Mouse (Mus musculus): ENCODE data around the gene Rsf1.

The Rsf1 gene

GRCm38 (mm10) chr7:97579067-97579975 is at the start of gene Rsf1, which contains the start of gene Aamdc:
TSS of gene Rsf1 (plus strand) at chr7:97579889.
TSS of gene Aamdc (minus strand) at chr7:97579497.
- peak; percentile 100 for DNase-seq

DNA sequence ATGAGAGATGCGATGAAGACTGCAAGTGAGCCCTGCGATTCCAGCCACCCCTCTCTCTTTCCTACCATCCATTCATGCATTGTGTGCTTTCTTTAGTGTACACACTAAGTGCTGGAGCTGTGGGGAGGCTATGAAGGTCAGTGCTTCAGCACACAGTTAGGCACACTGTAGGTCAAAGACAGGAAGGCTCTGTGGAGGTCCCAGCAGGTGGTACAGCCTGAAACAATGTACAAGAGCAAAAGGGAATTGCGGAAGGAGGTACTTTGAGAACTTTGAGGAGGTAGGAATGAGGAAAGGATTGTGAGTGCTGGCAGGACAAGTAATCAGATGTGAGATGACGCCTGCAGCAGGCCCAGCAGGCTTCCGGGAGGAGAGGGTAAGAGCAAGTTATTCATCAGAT is 44.2 kb upstream of the Rsf1 start:
- peak; percentile 22 for DNase-seq

DNA sequence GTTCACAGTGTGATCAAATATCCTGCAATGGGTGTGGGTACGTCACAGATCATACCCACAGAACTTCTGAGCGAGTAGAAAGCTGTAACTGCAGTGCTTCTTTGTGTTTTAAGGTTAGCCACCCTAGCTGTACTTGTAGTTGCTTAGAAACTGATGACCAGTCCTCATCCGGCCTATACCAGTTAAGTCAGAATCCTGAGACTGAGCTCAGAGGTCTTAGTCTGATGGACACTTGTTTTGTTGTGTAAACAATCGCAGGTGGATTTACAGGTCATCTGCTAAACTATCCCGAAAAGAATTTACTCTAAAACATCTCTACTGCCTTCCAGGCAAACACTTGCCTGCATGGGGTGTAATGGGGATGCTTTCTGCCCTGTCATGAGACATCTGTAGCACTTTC is 43.1 kb upstream of the Rsf1 start:
- peak; percentile 65 for DNase-seq

DNA sequence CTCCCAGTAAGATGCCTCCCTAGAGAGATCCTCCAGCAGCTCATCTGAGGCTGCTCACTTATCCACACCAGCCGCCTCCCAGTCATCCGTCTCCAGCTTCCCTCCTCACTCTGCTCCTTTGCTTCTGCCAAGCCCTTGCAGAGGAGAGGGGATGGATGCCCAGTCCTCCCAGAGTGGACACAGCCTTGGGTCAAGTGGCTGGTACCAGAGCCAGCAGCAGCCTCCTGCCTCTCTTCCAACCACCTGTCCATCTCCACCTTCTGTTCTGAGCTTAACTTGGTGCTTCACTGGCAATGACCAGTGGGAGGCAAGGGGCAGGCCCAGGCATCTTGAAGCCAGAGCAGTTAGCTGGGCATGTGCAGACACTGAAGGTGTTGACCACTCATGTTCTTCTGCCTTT is 33.2 kb upstream of the Rsf1 start:
- DNase-seq: no peak

DNA sequence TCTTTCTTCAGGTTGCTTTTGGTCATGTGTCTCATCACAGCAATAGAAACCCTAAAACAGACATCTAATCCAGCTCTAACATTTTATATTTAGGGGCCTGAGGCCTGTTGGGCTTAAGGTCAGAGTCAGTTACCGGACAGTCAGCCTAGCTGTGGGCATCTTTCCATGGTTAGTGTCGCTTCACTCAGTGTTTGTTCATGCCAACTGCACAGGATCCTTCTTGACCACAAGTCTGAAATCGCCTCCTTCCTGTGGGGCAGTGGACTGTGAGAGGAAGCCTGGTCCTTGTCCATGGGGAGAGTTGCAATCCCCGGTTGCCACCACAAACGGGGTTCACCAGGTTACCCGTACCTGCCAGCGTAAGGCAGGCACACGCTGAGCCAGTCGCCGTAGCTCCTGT is 30.4 kb upstream of the Rsf1 start:
- peak; percentile 73 for DNase-seq

DNA sequence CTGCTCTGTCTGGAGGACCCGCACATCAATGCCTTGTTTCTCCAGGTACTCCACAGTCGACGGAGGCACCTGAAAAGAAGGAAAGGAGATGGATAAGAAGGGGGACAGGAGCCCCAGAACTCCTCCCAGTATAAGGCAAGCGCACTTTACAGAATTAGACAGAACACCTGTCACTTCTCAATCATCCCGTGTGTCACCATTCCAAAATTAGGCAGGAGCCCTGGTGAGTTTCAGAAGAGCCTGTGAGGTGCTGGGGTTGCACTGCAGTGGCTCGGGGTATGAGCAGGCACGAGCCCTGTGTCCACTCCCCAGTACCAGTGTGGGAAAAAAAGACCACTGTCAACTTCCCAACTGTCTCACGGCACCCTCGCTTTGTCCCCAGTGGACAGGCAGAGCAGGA is 29.0 kb upstream of the Rsf1 start:
- peak; percentile 64 for DNase-seq

GRCm38 (mm10) chr7:97563576-97563975 is 16.1 kb upstream of the Rsf1 start:
- DNase-seq: peak; percentile 44

- DNase-seq: peak; percentile 3
Observed at GRCm38 (mm10) chr7:97569372-97569771, 10.3 kb upstream of the Rsf1 start.

GRCm38 (mm10) chr7:97570389-97570788 is 9.3 kb upstream of the Rsf1 start:
- peak; percentile 19 for DNase-seq

GRCm38 (mm10) chr7:97578361-97579066 is 1.2 kb upstream of the Rsf1 start:
- DNase-seq: peak; percentile 96

DNA sequence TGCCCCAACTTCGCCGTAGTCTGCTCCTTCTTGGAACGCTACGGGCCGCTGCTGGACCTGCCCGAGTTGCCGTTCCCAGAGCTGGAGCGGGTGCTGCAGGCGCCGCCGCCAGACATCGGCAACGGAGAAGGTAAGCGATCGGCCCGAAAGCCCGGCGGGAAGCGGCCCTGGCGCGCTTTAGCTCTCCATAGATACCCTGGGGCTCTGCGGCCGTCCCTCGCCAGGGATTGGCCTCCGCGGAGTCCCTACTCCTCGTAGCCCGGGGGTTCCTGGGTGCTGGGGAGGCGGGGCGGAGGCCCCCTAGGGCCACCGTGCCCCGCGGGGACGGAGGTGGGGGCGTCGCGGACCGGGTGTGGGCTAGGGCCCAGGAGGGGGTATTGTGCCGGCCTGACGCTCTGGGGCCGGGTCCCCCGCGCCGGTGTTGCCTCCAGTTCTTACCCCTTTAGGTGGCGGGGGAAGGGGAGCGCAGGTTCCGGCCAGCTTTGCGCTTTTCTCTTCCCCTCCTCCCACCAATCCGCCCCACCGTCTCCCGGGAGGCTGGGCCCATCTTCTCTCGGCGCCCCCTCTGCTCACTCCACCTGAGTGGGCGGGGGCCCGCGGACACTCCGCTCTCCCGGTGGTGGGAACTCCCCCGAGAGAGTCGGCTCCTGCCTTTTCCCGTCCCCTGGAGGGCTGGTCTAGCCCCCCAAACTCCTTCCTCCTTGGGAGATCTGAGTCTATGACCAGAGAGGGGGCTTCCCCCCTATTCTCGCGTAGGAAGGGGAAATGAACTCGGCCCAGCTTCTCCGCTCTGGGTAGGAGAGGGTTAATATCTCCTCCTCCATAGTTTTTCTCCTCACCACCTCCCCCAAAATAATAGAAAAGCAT is 520 bp downstream of the Rsf1 start:
- DNase-seq: peak; percentile 96

DNA sequence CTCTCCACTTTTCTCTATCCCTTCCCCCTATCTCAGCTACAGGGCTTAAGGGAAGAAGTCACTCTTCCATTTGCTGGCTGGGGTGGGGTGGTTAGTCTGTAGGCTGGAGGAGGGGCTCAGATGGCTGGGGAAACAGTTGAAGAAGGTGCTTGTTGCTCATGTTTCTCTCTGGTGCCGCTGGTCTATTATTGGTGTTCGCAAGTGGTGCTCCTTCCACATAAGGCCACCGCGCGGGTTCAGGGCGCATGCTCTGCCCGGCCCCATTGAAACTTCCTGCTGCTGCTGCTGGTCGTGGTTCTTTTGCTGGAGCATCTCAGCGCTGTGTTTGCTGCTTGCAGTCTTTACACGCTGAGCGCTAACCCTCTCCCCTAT is 1.1 kb downstream of the Rsf1 start:
- DNase-seq: peak; percentile 99

DNA sequence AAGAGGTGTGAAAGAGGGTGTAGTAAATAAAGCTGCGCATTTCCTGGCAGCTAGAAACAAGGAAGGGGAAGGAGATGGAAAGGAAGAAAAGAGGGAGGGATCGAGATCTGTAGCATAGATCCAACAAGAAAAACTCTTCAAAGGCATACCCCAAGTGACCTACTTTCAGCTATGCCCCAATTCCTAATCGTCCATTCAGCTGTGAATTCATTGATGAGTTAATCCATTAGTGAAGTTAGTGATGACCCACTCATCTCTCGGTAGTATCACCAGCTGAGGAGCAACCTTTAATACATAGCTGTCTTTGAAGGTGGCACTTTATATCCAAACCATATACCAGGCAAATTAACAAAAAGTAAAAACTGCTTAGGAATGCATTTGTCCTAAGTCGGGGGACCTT is 8.8 kb downstream of the Rsf1 start:
- peak; percentile 27 for DNase-seq

DNA sequence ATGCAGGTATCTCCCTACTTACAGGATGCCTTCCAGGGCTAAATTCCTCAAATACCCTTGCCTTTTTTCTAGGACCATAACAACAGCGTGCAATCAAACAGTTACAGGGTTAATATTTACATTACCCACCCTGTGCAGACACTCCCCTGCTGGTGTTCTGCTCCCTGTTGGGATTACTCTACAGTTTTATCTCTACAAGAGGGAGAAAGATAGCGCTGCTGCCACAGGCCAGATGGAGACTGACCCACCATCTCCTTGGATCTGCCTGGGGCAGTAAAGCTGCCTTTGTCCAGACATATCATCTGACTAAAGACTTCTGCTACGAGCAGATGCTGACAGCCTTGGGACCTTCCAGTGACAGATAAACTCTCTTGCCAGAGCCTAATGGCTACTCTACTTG is 10.8 kb downstream of the Rsf1 start:
- DNase-seq: peak; percentile 63

GRCm38 (mm10) chr7:97591336-97591735 is 11.6 kb downstream of the Rsf1 start:
- DNase-seq: no peak

DNA sequence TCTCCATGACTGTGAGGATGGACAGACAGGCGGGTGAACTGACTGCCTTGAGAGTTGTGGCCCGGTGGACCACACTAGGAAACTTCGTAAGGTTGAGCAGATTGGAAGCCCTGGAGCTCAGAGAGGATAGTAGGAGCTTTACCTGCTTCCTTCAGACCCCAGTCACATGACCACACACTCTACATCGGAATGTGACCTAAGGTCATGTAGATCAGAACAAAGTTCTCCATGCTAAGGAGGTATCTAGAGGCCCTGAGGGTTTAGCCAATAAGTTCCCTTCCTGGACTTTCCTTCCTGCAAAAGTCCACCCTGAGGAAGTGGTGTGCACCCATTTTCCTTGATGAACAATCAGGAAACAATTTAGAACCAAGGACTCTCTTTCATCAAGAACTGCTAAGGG is 12.7 kb downstream of the Rsf1 start:
- no peak for DNase-seq

DNA sequence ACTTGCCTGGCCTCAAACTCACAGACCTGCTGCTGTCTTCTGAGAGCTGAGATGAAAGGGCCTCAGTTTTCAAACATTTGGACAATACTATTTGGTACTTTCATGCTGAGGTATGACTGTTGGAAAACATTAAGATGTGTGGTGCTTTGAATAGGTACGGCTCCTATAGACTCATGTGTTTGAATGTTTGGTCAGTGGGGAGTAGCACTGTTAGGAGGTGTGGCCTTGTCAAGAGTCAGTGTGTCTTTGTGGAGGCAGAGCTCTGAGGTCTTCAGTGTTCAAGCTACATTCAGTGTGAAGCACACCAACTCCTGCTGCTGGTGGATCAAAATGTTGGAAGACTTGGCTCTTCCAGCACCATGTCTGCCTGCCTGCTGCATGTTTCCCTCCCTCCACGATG is 13.8 kb downstream of the Rsf1 start:
- DNase-seq: peak; percentile 49

DNA sequence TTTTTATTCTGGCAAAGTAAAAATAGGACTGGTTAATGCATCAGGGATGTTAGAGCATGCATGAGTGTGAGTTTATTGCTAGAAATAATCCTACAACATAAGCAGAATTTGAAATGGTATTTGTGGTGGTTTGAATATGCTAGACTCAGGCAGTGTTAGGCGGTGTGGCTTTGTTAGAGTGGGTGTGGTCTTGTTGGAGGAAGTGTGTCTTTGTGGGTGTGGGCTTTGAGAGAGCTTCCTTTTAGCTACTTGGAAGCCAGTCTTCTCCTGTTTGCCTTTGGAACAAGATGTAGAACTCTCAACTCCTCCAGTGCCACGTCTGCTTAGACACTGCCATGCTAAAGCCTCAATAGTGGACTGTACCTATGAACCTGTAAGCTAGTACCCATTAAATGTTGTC is 18.9 kb downstream of the Rsf1 start:
- DNase-seq: no peak

- DNase-seq: no peak
Observed at GRCm38 (mm10) chr7:97621346-97621745, 41.7 kb downstream of the Rsf1 start.

- no peak for DNase-seq
Observed at GRCm38 (mm10) chr7:97622676-97623075, 43.0 kb downstream of the Rsf1 start.

DNA sequence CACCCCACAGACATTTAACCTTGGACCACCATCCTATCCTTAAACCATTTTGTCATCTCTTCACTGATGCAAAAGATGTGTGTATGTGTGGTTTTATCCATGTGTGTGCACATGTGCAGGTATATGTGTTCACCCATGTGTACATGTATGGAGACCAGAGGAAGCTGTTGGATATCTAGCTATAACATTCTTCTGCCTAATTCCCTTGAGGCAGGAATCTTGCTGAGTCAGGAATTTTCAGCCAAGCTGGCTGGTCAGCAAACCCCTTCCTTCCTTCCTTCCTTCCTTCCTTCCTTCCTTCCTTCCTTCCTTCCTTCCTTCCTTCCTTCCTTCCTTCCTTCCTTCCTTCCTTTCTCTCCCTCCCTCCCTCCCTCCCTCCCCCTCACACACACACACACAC is 43.7 kb downstream of the Rsf1 start:
- DNase-seq: no peak

DNA sequence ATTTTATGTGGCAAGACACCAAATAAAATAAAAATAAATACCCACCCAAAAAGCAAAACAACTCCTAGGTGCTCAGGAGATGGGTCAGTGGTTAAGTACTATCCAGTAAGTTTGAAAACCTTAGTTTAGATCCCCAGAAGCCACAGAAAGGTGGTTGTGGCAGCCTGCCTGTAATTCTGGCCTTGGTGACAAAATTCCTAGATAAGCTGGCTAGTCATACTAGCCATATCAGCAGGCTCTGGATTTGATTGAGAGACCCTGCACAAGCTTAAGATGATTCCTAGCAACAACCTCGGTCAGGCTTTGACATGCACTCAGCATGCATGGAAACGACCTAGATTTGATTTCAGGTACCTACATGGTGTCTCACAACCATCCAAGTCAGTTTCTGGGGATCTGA is 49.7 kb downstream of the Rsf1 start:
- no peak for DNase-seq

DNA sequence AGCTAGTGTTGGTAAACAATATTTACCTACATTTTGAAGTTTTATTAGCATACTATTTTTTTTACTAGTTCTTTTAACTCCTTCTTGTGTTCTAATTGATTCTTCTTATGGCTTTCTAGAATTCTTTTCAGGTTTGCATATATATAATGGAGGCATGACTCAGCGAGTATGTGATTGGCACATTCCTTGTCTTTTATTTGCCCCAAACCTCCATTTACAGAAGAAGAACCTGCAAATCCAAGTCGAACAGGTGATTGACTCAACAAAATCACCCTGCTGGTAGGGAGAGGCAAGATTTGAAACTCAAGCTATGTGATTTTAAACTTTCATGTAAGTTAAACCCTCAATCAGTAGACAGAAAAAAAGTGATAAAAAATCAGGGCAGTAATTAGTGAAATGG is 51.6 kb downstream of the Rsf1 start:
- DNase-seq: no peak

Measured in heart, adult 11 months (tissue).